Mouse (Mus musculus): ENCODE results near the gene Cdk14.

Gene Cdk14

GRCm38 (mm10) chr5:5071526-5071925 is 348.6 kb downstream of the Cdk14 start:
- no peak for DNase-seq (ENCODE audit: low spot score in 2 of 2)

- no peak for DNase-seq (ENCODE audit: low spot score in 2 of 2)
Measured at GRCm38 (mm10) chr5:5064686-5065085, 355.4 kb downstream of the Cdk14 start.

GRCm38 (mm10) chr5:5056102-5056883 is 363.8 kb downstream of the Cdk14 start:
- no peak for DNase-seq (ENCODE audit: low spot score in 2 of 2)

GRCm38 (mm10) chr5:5055494-5055893 is 364.6 kb downstream of the Cdk14 start:
- DNase-seq (ENCODE audit: low spot score in 2 of 2): no peak

GRCm38 (mm10) chr5:5054270-5054669 is 365.8 kb downstream of the Cdk14 start:
- no peak for DNase-seq (ENCODE audit: low spot score in 2 of 2)

GRCm38 (mm10) chr5:5044326-5044725 is 375.8 kb downstream of the Cdk14 start:
- no peak for DNase-seq (ENCODE audit: low spot score in 2 of 2)

GRCm38 (mm10) chr5:5042735-5043134 is 377.4 kb downstream of the Cdk14 start:
- DNase-seq (ENCODE audit: low spot score in 2 of 2): no peak

- no peak for DNase-seq (ENCODE audit: low spot score in 2 of 2)
Measured at GRCm38 (mm10) chr5:5041480-5041879, 378.6 kb downstream of the Cdk14 start.

- no peak for DNase-seq (ENCODE audit: low spot score in 2 of 2)
Measured at GRCm38 (mm10) chr5:5039700-5040284, 380.3 kb downstream of the Cdk14 start.

GRCm38 (mm10) chr5:5033445-5033844 is 386.7 kb downstream of the Cdk14 start:
- DNase-seq (ENCODE audit: low spot score in 2 of 2): no peak

GRCm38 (mm10) chr5:5032847-5033246 is 387.3 kb downstream of the Cdk14 start:
- DNase-seq (ENCODE audit: low spot score in 2 of 2): no peak

GRCm38 (mm10) chr5:5032446-5032845 is 387.7 kb downstream of the Cdk14 start:
- no peak for DNase-seq (ENCODE audit: low spot score in 2 of 2)

- no peak for DNase-seq (ENCODE audit: low spot score in 2 of 2)
Measured at GRCm38 (mm10) chr5:5030431-5030830, 389.7 kb downstream of the Cdk14 start.

GRCm38 (mm10) chr5:5018959-5019358 is 401.2 kb downstream of the Cdk14 start:
- DNase-seq (ENCODE audit: low spot score in 2 of 2): no peak

- DNase-seq (ENCODE audit: low spot score in 2 of 2): no peak
Measured at GRCm38 (mm10) chr5:5018242-5018641, 401.9 kb downstream of the Cdk14 start.

- no peak for DNase-seq (ENCODE audit: low spot score in 2 of 2)
Measured at GRCm38 (mm10) chr5:5013783-5014182, 406.3 kb downstream of the Cdk14 start.

GRCm38 (mm10) chr5:5012521-5013346 is 407.4 kb downstream of the Cdk14 start:
- DNase-seq (ENCODE audit: low spot score in 2 of 2): no peak

- no peak for DNase-seq (ENCODE audit: low spot score in 2 of 2)
Measured at GRCm38 (mm10) chr5:5008153-5008745, 411.9 kb downstream of the Cdk14 start.

- no peak for DNase-seq (ENCODE audit: low spot score in 2 of 2)
Measured at GRCm38 (mm10) chr5:5007489-5008152, 412.5 kb downstream of the Cdk14 start.

GRCm38 (mm10) chr5:5005633-5006032 is 414.5 kb downstream of the Cdk14 start:
- no peak for DNase-seq (ENCODE audit: low spot score in 2 of 2)

- no peak for DNase-seq (ENCODE audit: low spot score in 2 of 2)
Measured at GRCm38 (mm10) chr5:5004740-5005139, 415.4 kb downstream of the Cdk14 start.

- peak; percentile 88 to 96 for DNase-seq (ENCODE audit: low spot score in 2 of 2)
Measured at GRCm38 (mm10) chr5:4993192-4993601, 426.9 kb downstream of the Cdk14 start.
